Mouse (Mus musculus): ENCODE measurements around the gene Lgals2. TPM values are rescaled to one million over a fixed set of nuclear protein-coding genes. Genes with fewer than 3 reads are reported as not detected.

The Lgals2 gene
- total and polyA plus RNA-seq, 2 experiments from 2014 or later = not detected

- H3K9me3 ChIP-seq (ENCODE audit: low read length) = no peaks in the 10 kb centered on the region
- peaks cover 19% of the 10 kb centered on the region for H3K36me3 ChIP-seq (ENCODE audit: insufficient read depth, low read length)
- peak within 1 kb of the TSS; percentile 84 for H3K4me2 ChIP-seq (ENCODE audit: low read depth, low read length, poor library complexity, severe bottlenecking)
- peaks cover 11% of the 10 kb centered on the region for H3K4me1 ChIP-seq (ENCODE audit: insufficient read depth, low read length)
- WGBS = 1% methylated on average over 61 of the region's 95 CpGs
- peak within 1 kb of the TSS; percentile 99 for H3K27ac ChIP-seq (ENCODE audit: low read depth, low read length)
- no peaks in the 10 kb centered on the region for H3K27me3 ChIP-seq (ENCODE audit: insufficient read depth, low read length)
- DNase-seq (ENCODE audit: low spot score) (peak; percentile 99), ATAC-seq (ENCODE audit: low FRiP score) (peak; percentile 90)
- H3K4me3 ChIP-seq (ENCODE audit: low read depth, low read length) = peak within 1 kb of the TSS; percentile 64
- TF ChIP-seq CTCF (IDR thresholded peaks at IDR 0.05) = peak; percentile 38
- peak within 1 kb of the TSS; percentile 91 for H3K9ac ChIP-seq (replicated peaks; ENCODE audit: low read length, poor library complexity, severe bottlenecking)
Observed at GRCm38 (mm10) chr15:78876991-78877809, 21.9 kb upstream of the Lgals2 start, which contains the start of gene Gga1. Gene Gga1, plus strand, starts transcription at chr15:78877190.

- peak; percentile 50 for ATAC-seq (ENCODE audit: low FRiP score)
- Histone ChIP-seq H3K36me3 (ENCODE audit: insufficient read depth, low read length) (peaks cover 13% of the 10 kb centered on the region; the same call in 1 of the 2 replicates), H3K9ac (replicated peaks; ENCODE audit: low read length, poor library complexity, severe bottlenecking) (peak overlapping the region; percentile 91), H3K9me3 (ENCODE audit: low read length) (no peaks in the 10 kb centered on the region), H3K27me3 (ENCODE audit: insufficient read depth, low read length) (no peaks in the 10 kb centered on the region), H3K4me1 (ENCODE audit: insufficient read depth, low read length) (peaks cover 11% of the 10 kb centered on the region), H3K4me2 (ENCODE audit: low read depth, low read length, poor library complexity, severe bottlenecking) (peak overlapping the region; percentile 84), H3K4me3 (ENCODE audit: low read depth, low read length) (peak overlapping the region; percentile 64), H3K27ac (ENCODE audit: low read depth, low read length) (peak overlapping the region; percentile 99)
- DNase-seq (ENCODE audit: low spot score) = peak; percentile 93
- WGBS = 4% methylated on average over 17 of the region's 17 CpGs
- peak; percentile 84 for TF ChIP-seq CTCF (IDR thresholded peaks at IDR 0.05)
Observed at GRCm38 (mm10) chr15:78876258-78876696, 20.9 kb upstream of the Lgals2 start.

DNA sequence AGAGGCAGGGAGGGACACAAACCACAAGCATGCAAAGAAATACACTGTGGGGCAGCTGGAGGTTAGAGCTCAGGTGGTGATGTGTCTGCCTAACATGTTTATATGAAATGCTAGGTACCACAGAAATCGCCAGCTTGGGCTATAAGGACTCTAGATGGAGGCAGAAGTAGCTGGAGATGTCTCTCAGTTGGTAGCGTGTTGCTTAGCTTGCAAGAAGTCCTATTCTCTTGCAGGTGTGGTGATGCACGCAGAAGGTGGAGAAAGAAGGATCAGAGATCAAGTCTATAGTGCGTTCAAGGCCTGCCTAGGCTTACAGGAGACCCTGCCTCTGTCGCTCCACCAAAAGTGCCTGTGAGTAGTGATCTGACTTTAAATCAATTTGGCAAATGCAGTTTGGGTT, 20.2 kb upstream of the Lgals2 start:
- Histone ChIP-seq H3K36me3 (ENCODE audit: insufficient read depth, low read length) (peaks cover 9% of the 10 kb centered on the region; the same call in 1 of the 2 replicates), H3K27ac (ENCODE audit: low read depth, low read length) (peak overlapping the region; percentile 99), H3K4me2 (ENCODE audit: low read depth, low read length, poor library complexity, severe bottlenecking) (peak overlapping the region; percentile 84), H3K9me3 (ENCODE audit: low read length) (no peaks in the 10 kb centered on the region), H3K4me3 (ENCODE audit: low read depth, low read length) (peak overlapping the region; percentile 64), H3K9ac (replicated peaks; ENCODE audit: low read length, poor library complexity, severe bottlenecking) (peak overlapping the region; percentile 91; the same call in 1 of the 2 replicates), H3K4me1 (ENCODE audit: insufficient read depth, low read length) (peaks cover 11% of the 10 kb centered on the region), H3K27me3 (ENCODE audit: insufficient read depth, low read length) (no peaks in the 10 kb centered on the region)
- 81% methylated on average over 5 of the region's 5 CpGs for WGBS
- DNase-seq (ENCODE audit: low spot score) = no peak
- no peak for ATAC-seq (ENCODE audit: low FRiP score)
- no peak for TF ChIP-seq CTCF (IDR thresholded peaks at IDR 0.05)

- no peak for TF ChIP-seq CTCF (IDR thresholded peaks at IDR 0.05)
- Histone ChIP-seq H3K27ac (ENCODE audit: low read depth, low read length) (peak overlapping the region; percentile 99; the same call in 1 of the 2 replicates), H3K4me3 (ENCODE audit: low read depth, low read length) (no peak overlapping the region), H3K4me2 (ENCODE audit: low read depth, low read length, poor library complexity, severe bottlenecking) (no peak overlapping the region), H3K4me1 (ENCODE audit: insufficient read depth, low read length) (peaks cover 11% of the 10 kb centered on the region), H3K36me3 (ENCODE audit: insufficient read depth, low read length) (peaks cover 6% of the 10 kb centered on the region; the same call in 1 of the 2 replicates), H3K9me3 (ENCODE audit: low read length) (no peaks in the 10 kb centered on the region), H3K27me3 (ENCODE audit: insufficient read depth, low read length) (no peaks in the 10 kb centered on the region), H3K9ac (replicated peaks; ENCODE audit: low read length, poor library complexity, severe bottlenecking) (no peak overlapping the region)
- 78% methylated on average over 8 of the region's 8 CpGs for WGBS
- ATAC-seq (ENCODE audit: low FRiP score) (no peak), DNase-seq (ENCODE audit: low spot score) (no peak)
Observed at GRCm38 (mm10) chr15:78874989-78875388, 19.7 kb upstream of the Lgals2 start.

DNA sequence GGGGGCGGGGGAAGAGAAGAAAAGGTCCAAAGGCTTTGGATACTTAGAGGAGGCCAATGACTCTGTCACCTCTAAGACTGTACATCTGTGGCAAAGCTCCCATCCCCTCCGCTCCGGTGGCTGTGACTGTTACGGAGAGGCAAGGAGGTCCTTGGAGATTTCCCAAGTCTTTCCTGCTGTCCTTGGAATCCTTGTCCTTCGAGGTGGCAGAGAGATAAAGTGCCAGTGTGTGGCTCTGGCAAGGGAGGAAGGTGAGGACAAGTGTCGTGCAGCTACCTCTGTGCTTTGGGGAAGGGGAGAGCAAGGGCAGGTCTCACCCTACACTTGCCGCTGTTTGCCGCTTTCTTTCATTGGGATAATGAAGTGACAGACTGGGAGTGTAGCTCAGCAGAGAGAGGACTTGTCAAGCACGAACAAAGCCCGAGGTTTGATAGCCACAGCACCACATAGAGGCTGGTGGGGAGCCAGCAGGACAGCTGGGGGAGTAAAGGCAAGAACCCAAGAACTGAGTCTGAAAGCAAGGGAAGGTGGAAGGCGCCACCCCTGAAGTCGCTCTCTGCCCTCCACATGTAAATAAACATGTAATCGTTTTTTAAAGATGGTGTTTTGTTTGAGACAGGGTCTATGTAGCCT, 18.6 kb upstream of the Lgals2 start:
- ATAC-seq (ENCODE audit: low FRiP score) (no peak), DNase-seq (ENCODE audit: low spot score) (peak; percentile 54)
- Histone ChIP-seq H3K27ac (ENCODE audit: low read depth, low read length) (no peak overlapping the region), H3K27me3 (ENCODE audit: insufficient read depth, low read length) (no peaks in the 10 kb centered on the region), H3K9ac (replicated peaks; ENCODE audit: low read length, poor library complexity, severe bottlenecking) (no peak overlapping the region; the same call in 1 of the 2 replicates), H3K4me1 (ENCODE audit: insufficient read depth, low read length) (peaks cover 8% of the 10 kb centered on the region), H3K4me3 (ENCODE audit: low read depth, low read length) (no peak overlapping the region), H3K36me3 (ENCODE audit: insufficient read depth, low read length) (no peaks in the 10 kb centered on the region), H3K9me3 (ENCODE audit: low read length) (no peaks in the 10 kb centered on the region), H3K4me2 (ENCODE audit: low read depth, low read length, poor library complexity, severe bottlenecking) (no peak overlapping the region)
- peak; percentile 13; the same call in 1 of the 2 replicates for TF ChIP-seq CTCF (IDR thresholded peaks at IDR 0.05)
- 44% methylated on average over 13 of the region's 13 CpGs for WGBS

Measured in midbrain, postnatal 0 days (tissue).